Mouse (Mus musculus) heart, embryonic 12.5 days (tissue): ENCODE results near the gene Npas3. TPM values are rescaled to one million over a fixed set of nuclear protein-coding genes. Genes with fewer than 3 reads are reported as not detected.

ENCODE experiments used
- ATAC-seq: fragments of 200-750 bp; cut with Nextera tagmentation; 2 replicates; pipeline ENCODE4 v1.8.0; 2017; ENCODE audit warnings: moderate TSS enrichment, moderate library complexity; ENCODE audit not compliant: insufficient number of reproducible peaks, low FRiP score
- H3K27ac ChIP-seq: fragments of 300-500 bp; sonication (generic); 2 replicates; pipeline ENCODE4 v1.5.1; 2016; ENCODE audit warnings: mild to moderate bottlenecking, moderate library complexity; ENCODE audit not compliant: poor library complexity, severe bottlenecking
- H3K27me3 ChIP-seq: fragments of 300-500 bp; sonication (generic); replicated peaks from 2 replicates; pipeline ENCODE4 v1.6.1; 2016; ENCODE audit warnings: mild to moderate bottlenecking, moderate library complexity
- H3K36me3 ChIP-seq: fragments of 300-500 bp; sonication (generic); 2 replicates; pipeline ENCODE4 v1.6.1; 2016; ENCODE audit warnings: mild to moderate bottlenecking, moderate library complexity
- H3K4me1 ChIP-seq: fragments of 300-500 bp; sonication (generic); replicated peaks from 2 replicates; pipeline ENCODE4 v1.6.1; 2016; ENCODE audit warnings: mild to moderate bottlenecking
- H3K4me2 ChIP-seq: fragments of 300-500 bp; sonication (generic); 2 replicates; pipeline ENCODE4 v1.6.1; 2016; ENCODE audit warnings: mild to moderate bottlenecking, moderate library complexity
- H3K4me3 ChIP-seq: fragments of 300-500 bp; sonication (generic); 2 replicates; pipeline ENCODE4 v1.5.1; 2016; ENCODE audit warnings: mild to moderate bottlenecking
- H3K9ac ChIP-seq: fragments of 300-500 bp; sonication (generic); 2 replicates; pipeline ENCODE4 v1.6.1; 2016; ENCODE audit warnings: mild to moderate bottlenecking, moderate library complexity
- H3K9me3 ChIP-seq: fragments of 300-500 bp; sonication (generic); replicated peaks from 2 replicates; pipeline ENCODE4 v1.6.1; 2016; ENCODE audit warnings: mild to moderate bottlenecking, moderate library complexity
- WGBS: fragments of 180-500 bp; shearing (Covaris S2); methylation state at CpG from one replicate; pipeline ENCODE4 v1.1.7; 2016; 5-methylcytosine and 5-hydroxymethylcytosine counted together
- polyA plus RNA-seq: library from polyadenylated mRNA; unstranded; fragments of >200 nt; fragmentation: Nextera tagmentation; extraction: Ambion mirVana; gene quantifications from 2 replicates; pipeline ENCODE4 v1.2.1, GENCODE M21; 2016

The Npas3 gene
- polyA plus RNA-seq, 1 experiment from 2014 or later, result 1.9 TPM

GRCm38 (mm10) chr12:53297946-53298840 is 49.7 kb downstream of the Npas3 start:
- no peaks in the 10 kb centered on the region for H3K36me3 ChIP-seq
- no peak for ATAC-seq
- H3K9ac ChIP-seq, result no peak overlapping the region
- peaks cover 5% of the 10 kb centered on the region for H3K4me1 ChIP-seq
- H3K4me3 ChIP-seq, result no peak overlapping the region
- WGBS, result 74% methylated on average over 16 of the region's 16 CpGs
- H3K4me2 ChIP-seq, result no peak overlapping the region
- H3K27me3 ChIP-seq, result peaks cover 32% of the 10 kb centered on the region
- H3K9me3 ChIP-seq, result no peaks in the 10 kb centered on the region
- H3K27ac ChIP-seq, result no peak overlapping the region

- peaks cover 43% of the 10 kb centered on the region for H3K27me3 ChIP-seq
- no peak for ATAC-seq
- 46% methylated on average over 2 of the region's 2 CpGs for WGBS
- H3K36me3 ChIP-seq, result no peaks in the 10 kb centered on the region
- no peak overlapping the region for H3K4me3 ChIP-seq
- no peak overlapping the region for H3K9ac ChIP-seq
- peaks cover under 1% of the 10 kb centered on the region for H3K4me1 ChIP-seq
- no peak overlapping the region for H3K27ac ChIP-seq
- no peak overlapping the region for H3K4me2 ChIP-seq
- no peaks in the 10 kb centered on the region for H3K9me3 ChIP-seq
Measured at GRCm38 (mm10) chr12:53300964-53301363, 52.5 kb downstream of the Npas3 start.

GRCm38 (mm10) chr12:53302129-53302528 is 53.7 kb downstream of the Npas3 start:
- peaks cover 5% of the 10 kb centered on the region for H3K4me1 ChIP-seq
- H3K27ac ChIP-seq, result no peak overlapping the region
- H3K36me3 ChIP-seq, result no peaks in the 10 kb centered on the region
- H3K9me3 ChIP-seq, result no peaks in the 10 kb centered on the region
- no peak overlapping the region for H3K4me3 ChIP-seq
- WGBS, result 73% methylated on average over 3 of the region's 3 CpGs
- no peak for ATAC-seq
- peaks cover 39% of the 10 kb centered on the region for H3K27me3 ChIP-seq
- no peak overlapping the region for H3K4me2 ChIP-seq
- H3K9ac ChIP-seq, result no peak overlapping the region

- 43% methylated on average over 2 of the region's 2 CpGs for WGBS
- no peaks in the 10 kb centered on the region for H3K9me3 ChIP-seq
Measured at GRCm38 (mm10) chr12:53316715-53317114, 68.2 kb downstream of the Npas3 start.

GRCm38 (mm10) chr12:53317801-53318200 is 69.3 kb downstream of the Npas3 start:
- no peak overlapping the region for H3K27ac ChIP-seq
- H3K9ac ChIP-seq, result no peak overlapping the region
- WGBS, result 40% methylated on average over 3 of the region's 3 CpGs
- no peaks in the 10 kb centered on the region for H3K9me3 ChIP-seq
- ATAC-seq, result no peak
- no peak overlapping the region for H3K4me2 ChIP-seq
- H3K4me3 ChIP-seq, result no peak overlapping the region
- H3K27me3 ChIP-seq, result no peaks in the 10 kb centered on the region
- H3K36me3 ChIP-seq, result no peaks in the 10 kb centered on the region
- H3K4me1 ChIP-seq, result peaks cover 3% of the 10 kb centered on the region; the same call in 1 of the 2 replicates

More at GRCm38 (mm10) chr12:53316715-53317114, 68.2 kb downstream of the Npas3 start:
- peaks cover 3% of the 10 kb centered on the region; the same call in 1 of the 2 replicates for H3K4me1 ChIP-seq
- no peaks in the 10 kb centered on the region for H3K36me3 ChIP-seq
- H3K27me3 ChIP-seq, result no peaks in the 10 kb centered on the region
- no peak overlapping the region for H3K27ac ChIP-seq
- H3K4me2 ChIP-seq, result no peak overlapping the region
- ATAC-seq, result no peak
- H3K4me3 ChIP-seq, result no peak overlapping the region
- H3K9ac ChIP-seq, result no peak overlapping the region

- Histone ChIP-seq H3K4me3 (no peak overlapping the region), H3K9ac (no peak overlapping the region), H3K27me3 (no peaks in the 10 kb centered on the region), H3K9me3 (no peaks in the 10 kb centered on the region), H3K4me1 (peaks cover 3% of the 10 kb centered on the region; the same call in 1 of the 2 replicates), H3K4me2 (no peak overlapping the region), H3K27ac (no peak overlapping the region), H3K36me3 (no peaks in the 10 kb centered on the region)
- ATAC-seq, result no peak
- WGBS, result 80% methylated on average over 2 of the region's 2 CpGs
Measured at GRCm38 (mm10) chr12:53320526-53320925, 72.0 kb downstream of the Npas3 start.

- H3K9ac ChIP-seq, result no peak overlapping the region
- no peak overlapping the region for H3K27ac ChIP-seq
- WGBS, result 78% methylated on average over 12 of the region's 12 CpGs
- no peaks in the 10 kb centered on the region for H3K27me3 ChIP-seq
- peaks cover 3% of the 10 kb centered on the region; the same call in 1 of the 2 replicates for H3K4me1 ChIP-seq
- H3K4me2 ChIP-seq, result no peak overlapping the region
- H3K4me3 ChIP-seq, result no peak overlapping the region
- no peaks in the 10 kb centered on the region for H3K9me3 ChIP-seq
- no peaks in the 10 kb centered on the region for H3K36me3 ChIP-seq
- no peak for ATAC-seq
Measured at GRCm38 (mm10) chr12:53321018-53321417, 72.5 kb downstream of the Npas3 start.

- no peak for ATAC-seq
- Histone ChIP-seq H3K4me3 (no peak overlapping the region), H3K4me2 (no peak overlapping the region), H3K4me1 (no peaks in the 10 kb centered on the region), H3K36me3 (no peaks in the 10 kb centered on the region), H3K27ac (no peak overlapping the region), H3K27me3 (no peaks in the 10 kb centered on the region), H3K9ac (no peak overlapping the region), H3K9me3 (no peaks in the 10 kb centered on the region)
- WGBS, result 85% methylated on average over 2 of the region's 2 CpGs
Measured at GRCm38 (mm10) chr12:53321944-53322343, 73.5 kb downstream of the Npas3 start.

GRCm38 (mm10) chr12:53327653-53328188 is 79.2 kb downstream of the Npas3 start:
- H3K4me3 ChIP-seq, result no peak overlapping the region
- no peak overlapping the region for H3K27ac ChIP-seq
- WGBS, result 38% methylated on average over 3 of the region's 3 CpGs
- no peak overlapping the region for H3K4me2 ChIP-seq
- H3K9me3 ChIP-seq, result no peaks in the 10 kb centered on the region
- H3K36me3 ChIP-seq, result no peaks in the 10 kb centered on the region
- peaks cover 4% of the 10 kb centered on the region; the same call in 1 of the 2 replicates for H3K27me3 ChIP-seq
- H3K4me1 ChIP-seq, result peaks cover 12% of the 10 kb centered on the region
- H3K9ac ChIP-seq, result no peak overlapping the region
- ATAC-seq, result no peak

- H3K27me3 ChIP-seq, result peaks cover 4% of the 10 kb centered on the region; the same call in 1 of the 2 replicates
- WGBS, result 34% methylated on average over 5 of the region's 5 CpGs
- peaks cover 12% of the 10 kb centered on the region for H3K4me1 ChIP-seq
- H3K36me3 ChIP-seq, result no peaks in the 10 kb centered on the region
- no peak overlapping the region for H3K4me3 ChIP-seq
- H3K27ac ChIP-seq, result no peak overlapping the region
- H3K9ac ChIP-seq, result no peak overlapping the region
- peak overlapping the region; percentile 54 for H3K4me2 ChIP-seq
- no peaks in the 10 kb centered on the region for H3K9me3 ChIP-seq
- peak; percentile 45; the same call in 1 of the 2 replicates for ATAC-seq
Measured at GRCm38 (mm10) chr12:53328257-53328736, 79.8 kb downstream of the Npas3 start.

GRCm38 (mm10) chr12:53330141-53330540 is 81.7 kb downstream of the Npas3 start:
- H3K36me3 ChIP-seq, result no peaks in the 10 kb centered on the region
- 80% methylated on average over 6 of the region's 6 CpGs for WGBS
- H3K27me3 ChIP-seq, result peaks cover 4% of the 10 kb centered on the region; the same call in 1 of the 2 replicates
- H3K9me3 ChIP-seq, result no peaks in the 10 kb centered on the region
- no peak overlapping the region for H3K27ac ChIP-seq
- H3K4me2 ChIP-seq, result no peak overlapping the region
- H3K9ac ChIP-seq, result no peak overlapping the region
- H3K4me1 ChIP-seq, result peaks cover 12% of the 10 kb centered on the region
- no peak overlapping the region for H3K4me3 ChIP-seq
- ATAC-seq, result no peak
